Mouse (Mus musculus) cerebellum, adult 18-20 months (tissue): ENCODE results near the gene Gabrq.

ENCODE experiments used
- DNase-seq, 2 experiments: peaks; one replicate each; pipeline ENCODE4 v3.0.0; 2021

Gabrq gene

DNA sequence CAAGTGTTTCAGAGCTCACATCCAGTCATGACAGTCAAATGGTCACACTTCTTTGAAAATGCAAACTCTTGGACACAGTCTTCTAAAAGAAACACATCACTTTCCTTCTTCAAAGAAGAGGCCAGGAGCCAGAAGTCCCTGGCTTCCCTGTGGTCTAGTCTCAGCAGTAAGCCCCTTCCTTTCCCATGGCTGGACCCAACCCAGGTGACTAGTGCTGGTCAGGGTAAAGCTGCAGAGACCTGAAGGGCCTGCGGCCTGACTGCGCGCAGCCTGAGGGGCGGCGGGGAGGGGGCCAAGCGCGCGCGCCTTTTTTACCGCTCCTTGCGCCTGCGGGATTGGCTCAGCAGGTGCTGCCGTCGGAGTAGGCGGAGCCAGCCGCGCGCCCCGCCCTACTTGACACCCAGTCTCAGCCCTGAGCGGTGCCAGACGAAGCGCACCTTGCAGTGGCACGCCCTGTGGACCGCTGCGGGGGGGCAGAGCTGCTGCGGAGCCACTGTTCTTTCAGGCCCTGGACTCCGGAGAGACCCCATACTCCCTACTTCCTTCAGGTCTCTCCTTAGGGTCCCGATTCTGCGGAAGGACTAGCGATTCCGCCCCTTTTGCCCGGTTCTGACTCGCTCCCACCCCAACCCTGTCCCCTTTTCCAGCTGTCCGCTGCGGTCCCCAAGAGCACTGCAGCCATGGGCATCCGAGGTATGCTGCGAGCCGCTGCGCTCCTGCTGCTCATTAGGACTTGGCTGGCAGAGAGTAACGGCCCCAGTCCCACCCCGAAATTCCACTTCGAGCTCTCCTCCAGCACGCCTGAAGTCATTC lies at the start of gene Gabrq:
TSS of gene Gabrq (plus strand) at position 403 of the 813 bp plus-strand sequence.
- DNase-seq, result no peak

DNA sequence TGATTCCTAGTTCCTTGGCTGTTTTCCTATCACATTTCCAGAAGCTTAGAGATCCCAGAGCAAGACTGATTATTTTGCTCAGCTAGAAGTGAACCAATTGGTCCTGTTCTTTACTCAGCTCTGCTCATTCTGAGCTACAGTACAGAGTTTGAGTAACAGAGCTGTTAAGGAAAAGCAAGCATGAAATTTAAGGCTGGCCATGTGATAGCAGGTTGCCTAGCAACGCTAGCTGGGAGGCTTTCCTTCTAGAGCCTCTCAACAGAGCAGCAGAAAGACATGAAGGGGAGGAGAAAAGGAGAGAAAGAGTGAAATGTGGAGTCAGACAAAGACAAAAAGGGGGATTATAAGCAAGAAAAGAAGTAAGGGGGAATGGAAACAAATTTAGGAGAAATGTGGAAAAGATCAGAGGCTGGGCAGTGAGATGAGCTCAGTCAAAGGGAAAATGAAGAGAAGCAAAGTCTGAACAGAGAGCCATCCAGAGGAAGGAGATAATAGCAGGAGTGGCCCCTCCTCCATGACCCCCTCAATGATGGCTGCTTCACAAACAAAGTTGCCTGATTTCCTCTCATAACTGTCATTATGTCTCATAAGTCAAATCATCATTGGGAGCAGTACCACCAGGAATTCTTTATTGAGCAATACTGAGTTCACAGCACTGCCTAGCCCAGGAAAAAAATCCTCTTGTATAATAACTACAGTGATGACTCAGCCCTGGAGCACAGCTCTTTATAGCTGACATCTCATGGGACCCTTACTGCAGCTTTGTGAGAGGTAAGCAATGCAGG lies 36.0 kb upstream of the Gabrq start:
- no peak for DNase-seq

DNA sequence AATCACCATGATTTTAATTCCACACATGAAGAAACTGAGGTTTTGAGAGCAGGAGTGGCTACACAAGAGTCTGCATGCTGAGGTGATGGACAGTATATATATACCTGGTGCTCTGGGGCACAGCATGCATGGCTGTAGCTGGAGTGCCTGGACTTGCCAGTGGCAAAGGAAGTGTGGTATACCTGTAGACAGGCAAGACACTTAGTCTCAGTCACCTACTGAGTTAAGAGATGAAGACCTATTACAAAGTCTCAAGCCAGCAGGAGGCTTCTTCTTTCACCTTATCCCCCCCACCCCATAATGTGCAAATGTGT lies 35.5 kb upstream of the Gabrq start:
- DNase-seq, result no peak

DNA sequence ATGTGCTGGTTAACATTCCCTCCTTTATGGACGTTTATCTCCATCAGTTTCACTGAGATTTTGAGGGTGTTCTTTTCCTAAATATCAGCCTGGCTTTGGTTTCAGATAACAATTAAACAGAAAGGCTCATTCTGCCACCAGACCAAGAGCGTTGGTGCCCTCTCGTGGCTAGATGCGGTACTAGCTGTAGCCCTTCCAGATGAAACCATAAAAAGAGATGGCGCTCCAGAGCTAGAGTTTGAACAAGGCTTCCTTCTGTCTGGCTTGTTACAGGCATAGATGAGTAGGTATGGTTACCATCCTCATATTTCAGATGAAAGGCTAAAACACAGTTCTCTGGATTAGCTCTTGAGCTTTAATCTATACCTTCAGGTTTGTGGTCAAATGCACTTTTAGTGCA lies 5.4 kb upstream of the Gabrq start:
- peak; percentile 35 to 72 for DNase-seq

DNA sequence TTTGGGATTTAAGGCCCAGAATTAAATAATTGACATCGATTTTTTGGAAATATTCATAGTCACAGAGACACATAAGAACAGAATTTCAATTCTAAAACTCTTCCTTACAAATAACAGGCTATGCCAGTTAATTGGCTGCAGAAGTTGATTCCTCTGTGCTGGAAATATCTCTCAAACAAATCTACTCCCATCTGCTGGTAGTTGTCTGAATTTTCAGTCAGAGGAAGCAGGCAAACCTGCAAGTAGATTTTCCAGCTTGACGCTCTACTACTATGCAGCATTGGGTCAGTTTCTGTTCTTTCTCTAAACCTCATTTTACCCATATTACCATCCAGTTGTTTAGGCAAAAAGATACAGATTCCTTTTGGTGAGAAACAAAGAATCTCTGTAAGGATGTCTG lies 1.7 kb upstream of the Gabrq start:
- no peak for DNase-seq

DNA sequence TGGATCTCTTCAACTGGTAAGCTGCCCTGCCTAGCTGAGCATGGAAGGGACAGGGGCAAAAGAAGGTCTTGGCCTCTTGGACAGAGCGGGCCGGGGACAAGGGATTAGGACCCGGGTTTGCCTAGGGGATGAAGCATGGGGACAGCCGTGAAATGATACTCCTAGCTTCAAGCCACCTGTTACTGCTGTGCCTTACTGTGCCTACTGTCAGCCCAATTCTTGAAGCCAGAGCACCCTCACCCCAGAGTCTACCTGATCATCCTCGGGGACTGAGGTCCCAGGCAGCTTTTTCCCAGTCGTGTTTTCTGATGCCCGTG lies 569 bp downstream of the Gabrq start:
- DNase-seq, result no peak
